Mouse (Mus musculus) cerebellum, adult 2 months (tissue): ENCODE data around the gene Ulk4. TPM values are rescaled to one million over a fixed set of nuclear protein-coding genes. Genes with fewer than 3 reads are reported as not detected.
A peak's percentile ranks its signal among the peaks of the same experiment; 100 is the strongest.

Source experiments
- DNase-seq, 2 experiments: peaks; one replicate each; pipeline ENCODE4 v3.0.0; 2021
- H3K27ac ChIP-seq: fragments of 200-500 bp; 2 replicates; pipeline ENCODE4 v1.5.1; 2012; ENCODE audit warnings: low read length, control low read depth, inconsistent platforms; ENCODE audit not compliant: insufficient read depth
- H3K27me3 ChIP-seq: fragments of 200-500 bp; 2 replicates; pipeline ENCODE4 v1.6.1; 2012; ENCODE audit warnings: inconsistent platforms, mild to moderate bottlenecking, low read length, moderate library complexity; ENCODE audit not compliant: control insufficient read depth, insufficient read depth
- H3K4me1 ChIP-seq: fragments of 200-500 bp; 2 replicates; pipeline ENCODE4 v1.6.1; 2011; ENCODE audit warnings: low read length; ENCODE audit not compliant: control insufficient read depth, insufficient read depth
- H3K4me3 ChIP-seq: fragments of 200-500 bp; replicated peaks from 2 replicates; pipeline ENCODE3; 2011; ENCODE audit warnings: mild to moderate bottlenecking, low read depth, low read length, control low read depth; ENCODE audit not compliant: insufficient read depth
- CTCF ChIP-seq: fragments of 200-500 bp; IDR thresholded peaks from 2 replicates; pipeline ENCODE4 v1.5.1; 2011; ENCODE audit warnings: low read depth, mild to moderate bottlenecking, control low read depth, low read length, moderate library complexity, borderline replicate concordance; ENCODE audit not compliant: insufficient read depth
- POLR2A ChIP-seq: fragments of 200-500 bp; IDR thresholded peaks from 2 replicates; pipeline ENCODE4 v1.6.1; 2011; ENCODE audit warnings: low read length, control low read depth, borderline replicate concordance; ENCODE audit not compliant: insufficient read depth
- WGBS: fragments of 180-500 bp; shearing (Covaris S2); methylation state at CpG from one replicate; pipeline ENCODE4 v1.1.7; 2018; 5-methylcytosine and 5-hydroxymethylcytosine counted together
- polyA plus RNA-seq: library from polyadenylated mRNA; depleted of rRNA; stranded (reverse); fragments of >200 nt; gene quantifications from 2 replicates; pipeline ENCODE4 v1.2.3, GENCODE M21; 2012

Ulk4 gene
- polyA plus RNA-seq, 1 experiment = 2.1 TPM

DNA sequence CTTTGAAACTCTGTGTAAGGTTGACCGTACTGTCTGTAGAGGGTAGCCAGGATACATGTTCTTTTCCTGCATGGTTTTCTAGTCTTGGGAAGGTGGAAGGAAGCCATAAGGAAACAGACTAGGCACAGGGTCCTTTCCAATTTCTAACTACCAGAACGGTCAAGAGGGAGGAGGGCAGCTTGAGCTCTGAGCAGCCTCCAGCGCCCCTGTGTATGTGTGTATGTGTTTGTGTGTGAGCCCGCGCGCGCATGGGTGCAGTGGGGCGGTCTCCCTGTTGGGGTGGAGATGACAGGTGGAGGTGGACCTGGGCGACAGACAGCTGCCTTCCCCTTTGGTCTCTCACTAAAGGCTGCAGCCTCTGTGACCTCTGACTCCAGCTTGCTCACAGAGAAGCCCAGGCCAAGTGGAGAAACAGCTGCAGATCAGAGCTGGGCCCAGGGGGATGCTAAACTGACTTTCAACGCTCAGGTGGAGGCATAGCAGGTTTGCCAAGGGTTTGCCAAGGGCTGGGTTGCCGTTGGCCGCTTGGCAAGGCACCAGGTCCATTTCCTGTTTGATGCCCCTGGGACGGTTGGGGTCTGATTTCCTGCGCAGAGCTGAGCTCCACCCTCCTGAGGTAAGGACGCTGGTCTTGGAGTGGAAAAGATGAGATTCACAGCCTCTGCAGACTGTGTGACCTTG, 21.6 kb upstream of the Ulk4 start:
- Histone ChIP-seq H3K27me3 (no peaks in the 10 kb centered on the region), H3K4me3 (peak overlapping the region; percentile 77), H3K27ac (peak overlapping the region; percentile 52; the same call in 1 of the 2 replicates), H3K4me1 (peaks cover 32% of the 10 kb centered on the region)
- no peak for TF ChIP-seq CTCF
- 5% methylated on average over 15 of the region's 15 CpGs for WGBS
- peak in 1 of 2 experiments; percentile 50 for DNase-seq

GRCm38 (mm10) chr9:121298065-121298398, 21.0 kb upstream of the Ulk4 start:
- no peak for DNase-seq
- H3K4me3 ChIP-seq = peak overlapping the region; percentile 77
- no peak for TF ChIP-seq CTCF
- no peak for TF ChIP-seq POLR2A
- peak overlapping the region; percentile 66; the same call in 1 of the 2 replicates for H3K27ac ChIP-seq
- H3K27me3 ChIP-seq = no peaks in the 10 kb centered on the region
- WGBS = 3% methylated on average over 7 of the region's 7 CpGs
- H3K4me1 ChIP-seq = peaks cover 27% of the 10 kb centered on the region

DNA sequence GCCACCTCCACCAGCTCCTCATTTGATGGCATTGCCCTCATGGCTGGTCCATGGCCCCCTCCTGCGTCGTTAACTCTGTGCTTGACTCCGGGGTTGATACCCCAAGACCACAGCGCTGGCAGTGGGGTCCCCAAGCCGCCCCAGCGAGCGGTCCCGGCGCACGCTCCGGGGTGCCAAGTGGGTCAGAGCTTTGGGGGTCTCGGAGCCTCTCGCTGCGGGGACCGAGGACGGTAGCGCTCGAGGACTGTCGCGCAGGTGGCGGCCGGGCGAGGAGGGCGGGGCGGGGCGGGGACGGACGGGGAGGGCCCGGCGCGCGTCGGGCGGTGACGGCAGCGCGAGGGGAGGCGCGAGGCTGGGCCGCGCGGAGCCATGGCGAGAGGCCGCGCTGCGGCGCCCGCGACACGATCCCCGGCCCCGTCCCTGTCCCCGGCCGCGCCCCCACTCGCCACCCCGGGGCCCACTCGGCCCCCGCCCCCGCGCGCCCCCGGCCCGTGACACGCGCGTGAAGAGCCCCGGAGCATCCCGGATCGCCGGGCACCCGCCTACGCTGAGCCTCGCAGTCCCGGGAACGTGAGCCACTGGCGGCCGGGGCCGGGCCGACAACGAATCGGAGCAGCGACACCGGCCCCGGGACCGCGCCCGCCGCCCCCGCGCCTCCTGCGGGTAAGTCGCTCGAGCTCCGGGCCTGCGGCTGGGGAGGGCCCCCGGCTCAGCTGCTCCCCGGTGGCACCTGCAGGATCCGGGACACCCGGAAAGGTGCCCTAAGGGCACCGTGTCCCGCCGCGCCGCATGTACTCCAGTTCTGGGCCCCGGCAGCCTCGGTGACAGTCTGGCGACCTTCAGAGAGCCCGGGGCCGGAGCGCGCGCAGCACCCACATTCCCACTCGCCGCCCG, 20.4 kb upstream of the Ulk4 start, which contains the start of gene Trak1:
TSS of gene Trak1 (plus strand) at position 332 of the 894 bp plus-strand sequence.
- TF ChIP-seq POLR2A (peak; percentile 62), CTCF (no peak)
- peak; percentile 76 to 80 for DNase-seq
- Histone ChIP-seq H3K27ac (peak within 1 kb of the TSS; percentile 66; the same call in 1 of the 2 replicates), H3K4me1 (peaks cover 27% of the 10 kb centered on the region), H3K4me3 (peak within 1 kb of the TSS; percentile 77), H3K27me3 (no peaks in the 10 kb centered on the region)
- under 1% methylated on average over 107 of the region's 116 CpGs for WGBS

- DNase-seq = no peak
- TF ChIP-seq POLR2A (no peak), CTCF (no peak)
- no peak overlapping the region for H3K27ac ChIP-seq
- peaks cover 14% of the 10 kb centered on the region for H3K4me1 ChIP-seq
- H3K4me3 ChIP-seq = no peak overlapping the region
- 77% methylated on average over 7 of the region's 7 CpGs for WGBS
- no peaks in the 10 kb centered on the region for H3K27me3 ChIP-seq
Observed at GRCm38 (mm10) chr9:121295221-121295620, 18.2 kb upstream of the Ulk4 start.

DNA sequence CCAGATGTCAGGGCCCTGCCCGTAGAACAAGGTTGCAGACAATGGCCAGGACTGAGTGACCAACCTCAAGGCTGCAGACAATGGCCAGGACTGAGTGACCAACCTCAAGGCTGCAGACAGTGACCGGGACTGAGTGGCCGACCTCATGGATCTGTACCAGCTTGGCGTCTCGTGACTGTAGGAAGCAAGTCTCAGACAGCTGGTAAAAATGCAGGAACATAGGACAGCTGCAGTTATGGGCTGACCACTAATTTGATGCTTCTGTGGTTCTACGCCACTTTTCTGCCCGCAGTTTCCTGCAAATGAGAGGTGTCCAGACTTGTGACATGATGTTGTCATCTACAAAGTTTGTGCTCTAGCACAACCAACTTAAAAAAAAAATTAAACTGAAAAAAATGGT, 16.2 kb upstream of the Ulk4 start:
- WGBS = 76% methylated on average over 7 of the region's 7 CpGs
- H3K27me3 ChIP-seq = no peaks in the 10 kb centered on the region
- no peak overlapping the region for H3K4me3 ChIP-seq
- TF ChIP-seq CTCF (no peak), POLR2A (no peak)
- no peaks in the 10 kb centered on the region for H3K4me1 ChIP-seq
- DNase-seq = no peak
- no peak overlapping the region for H3K27ac ChIP-seq

GRCm38 (mm10) chr9:121291275-121291674, 14.3 kb upstream of the Ulk4 start:
- WGBS = 90% methylated on average over 2 of the region's 2 CpGs
- TF ChIP-seq POLR2A = no peak
- TF ChIP-seq CTCF = no peak

GRCm38 (mm10) chr9:121286325-121286901, 9.4 kb upstream of the Ulk4 start:
- H3K4me1 ChIP-seq = no peaks in the 10 kb centered on the region
- no peak for TF ChIP-seq POLR2A
- TF ChIP-seq CTCF = no peak
- no peaks in the 10 kb centered on the region for H3K27me3 ChIP-seq
- WGBS = 62% methylated on average over 3 of the region's 3 CpGs
- H3K4me3 ChIP-seq = peak overlapping the region; percentile 74
- no peak for DNase-seq
- no peak overlapping the region for H3K27ac ChIP-seq

More at GRCm38 (mm10) chr9:121291275-121291674, 14.3 kb upstream of the Ulk4 start:
- Histone ChIP-seq H3K27ac (no peak overlapping the region), H3K4me1 (no peaks in the 10 kb centered on the region), H3K27me3 (no peaks in the 10 kb centered on the region), H3K4me3 (no peak overlapping the region)
- DNase-seq = no peak
